Mouse (Mus musculus) C2C12 (cell line): Measurements from ENCODE around the gene Camkmt. TPM values are rescaled to one million over a fixed set of nuclear protein-coding genes. Genes with fewer than 3 reads are reported as not detected.

Source experiments
- H3K27me3 ChIP-seq: one replicate; pipeline ENCODE4 v1.6.1; 2011; ENCODE audit not compliant: control insufficient read depth, insufficient read depth, insufficient read length
- H3K36me3 ChIP-seq: one replicate; pipeline ENCODE4 v1.6.1; 2011; ENCODE audit not compliant: control insufficient read depth, insufficient read depth
- H3K4me3 ChIP-seq: one replicate; pipeline ENCODE4 v1.5.1; 2011; ENCODE audit warnings: mild to moderate bottlenecking, control low read depth; ENCODE audit not compliant: poor library complexity, insufficient read depth, severe bottlenecking
- H3K79me2 ChIP-seq: one replicate; pipeline ENCODE4 v1.6.1; 2011; ENCODE audit not compliant: control insufficient read depth, insufficient read depth
- H3K79me3 ChIP-seq: one replicate; pipeline ENCODE4 v1.6.1; 2011; ENCODE audit warnings: low read depth, control low read depth
- H3ac ChIP-seq: one replicate; pipeline ENCODE3; 2011; ENCODE audit warnings: low read depth; ENCODE audit not compliant: control insufficient read depth, insufficient read length
- CEBPB ChIP-seq: IDR thresholded peaks from one replicate; pipeline ENCODE4 v1.6.1; 2011; ENCODE audit warnings: low read depth, mild to moderate bottlenecking, control low read depth, moderate library complexity
- CTCF ChIP-seq: IDR thresholded peaks from one replicate; pipeline ENCODE4 v1.5.1; 2011; ENCODE audit not compliant: control insufficient read depth, insufficient read depth, insufficient read length
- FOSL1 ChIP-seq: IDR thresholded peaks from one replicate; pipeline ENCODE4 v1.8.0; 2011; ENCODE audit warnings: mild to moderate bottlenecking, low read length; ENCODE audit not compliant: poor library complexity, insufficient read depth, severe bottlenecking
- MAX ChIP-seq: IDR thresholded peaks from one replicate; pipeline ENCODE4 v1.6.1; 2011; ENCODE audit warnings: mild to moderate bottlenecking, control low read depth
- MYOD1 ChIP-seq: IDR thresholded peaks from one replicate; pipeline ENCODE4 v1.6.1; 2011; ENCODE audit warnings: low read depth; ENCODE audit not compliant: control insufficient read depth, insufficient read length
- MYOG ChIP-seq: IDR thresholded peaks from one replicate; pipeline ENCODE4 v1.6.1; 2011; ENCODE audit not compliant: control insufficient read depth, insufficient read length; ENCODE audit errors: extremely low read depth
- USF1 ChIP-seq: IDR thresholded peaks from one replicate; pipeline ENCODE4 v1.6.1; 2011; ENCODE audit warnings: low read depth, mild to moderate bottlenecking, control low read depth, moderate library complexity
- polyA plus RNA-seq: library from polyadenylated mRNA; unstranded; fragments of >200 nt; fragmentation: generic; extraction: Trizol; gene quantifications from one replicate; pipeline ENCODE4 v1.2.1, GENCODE M21; 2012; ENCODE audit warnings: missing spikeins

Gene Camkmt
- polyA plus RNA-seq, 1 experiment = 1.6 TPM

DNA sequence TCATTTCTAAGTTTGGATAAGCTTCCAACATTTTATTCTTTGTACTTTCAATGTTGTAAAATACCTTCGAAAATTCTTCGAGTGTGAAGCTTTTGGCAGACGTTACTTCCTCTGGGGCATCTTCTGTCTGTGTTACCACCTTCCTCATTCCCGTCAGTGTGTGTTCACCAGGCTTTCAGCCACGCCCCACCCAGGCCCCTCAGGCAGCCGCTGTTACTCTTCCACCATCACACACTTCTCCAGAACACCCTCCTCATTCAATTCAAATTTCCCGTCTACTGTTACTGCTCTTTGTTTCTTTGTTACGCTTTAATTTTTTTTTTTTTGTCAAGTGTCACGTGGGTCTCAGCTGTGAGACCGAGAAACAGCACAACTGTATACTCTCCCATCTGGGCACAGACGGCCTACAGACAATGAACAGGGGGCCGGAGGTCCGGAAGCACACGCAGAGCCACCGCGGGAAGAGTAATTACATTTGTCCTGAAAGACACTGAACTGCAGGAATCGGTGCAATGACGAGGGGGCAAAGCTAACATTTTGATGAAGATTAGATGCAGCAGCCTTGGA is 250.9 kb downstream of the Camkmt start:
- H3K36me3 ChIP-seq = no peaks in the 10 kb centered on the region
- H3ac ChIP-seq = no peak overlapping the region
- no peaks in the 10 kb centered on the region for H3K27me3 ChIP-seq
- no peaks in the 10 kb centered on the region for H3K79me2 ChIP-seq
- no peak overlapping the region for H3K4me3 ChIP-seq
- H3K79me3 ChIP-seq = no peaks in the 10 kb centered on the region
- TF ChIP-seq MYOG = no peak
- no peak for TF ChIP-seq CTCF

DNA sequence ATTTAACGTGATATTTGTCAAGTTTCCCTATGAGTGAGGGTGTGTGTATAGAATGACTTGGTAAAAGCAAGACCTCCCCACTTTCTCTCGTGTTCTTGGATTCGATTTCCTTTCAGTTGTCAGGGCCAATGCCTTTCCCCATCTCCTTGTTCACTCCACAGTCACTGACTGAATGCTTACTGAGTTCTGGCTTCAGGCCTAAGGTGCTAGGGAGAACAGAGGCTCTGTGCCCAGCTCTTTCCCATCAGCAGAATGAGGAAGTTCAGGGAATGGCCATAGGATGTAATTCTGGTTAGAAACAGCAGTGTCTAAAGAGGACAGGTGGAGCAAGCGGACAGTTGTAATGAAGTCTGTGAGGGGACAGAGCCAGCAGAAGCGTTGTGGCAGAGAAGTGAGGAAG is 252.1 kb downstream of the Camkmt start:
- no peak overlapping the region for H3K4me3 ChIP-seq
- no peak overlapping the region for H3ac ChIP-seq
- no peaks in the 10 kb centered on the region for H3K79me2 ChIP-seq
- H3K27me3 ChIP-seq = no peaks in the 10 kb centered on the region
- H3K79me3 ChIP-seq = no peaks in the 10 kb centered on the region
- TF ChIP-seq CEBPB (no peak), MYOG (no peak), MYOD1 (no peak), CTCF (no peak), MAX (no peak), USF1 (no peak), FOSL1 (no peak)
- H3K36me3 ChIP-seq = no peaks in the 10 kb centered on the region

- Histone ChIP-seq H3K79me3 (no peaks in the 10 kb centered on the region), H3K4me3 (no peak overlapping the region), H3ac (no peak overlapping the region), H3K27me3 (no peaks in the 10 kb centered on the region), H3K36me3 (no peaks in the 10 kb centered on the region), H3K79me2 (no peaks in the 10 kb centered on the region)
- TF ChIP-seq FOSL1 (no peak), USF1 (no peak), MYOD1 (no peak), MYOG (no peak), CEBPB (no peak), MAX (no peak), CTCF (no peak)
Observed at GRCm38 (mm10) chr17:85343435-85343834, 253.1 kb downstream of the Camkmt start.

DNA sequence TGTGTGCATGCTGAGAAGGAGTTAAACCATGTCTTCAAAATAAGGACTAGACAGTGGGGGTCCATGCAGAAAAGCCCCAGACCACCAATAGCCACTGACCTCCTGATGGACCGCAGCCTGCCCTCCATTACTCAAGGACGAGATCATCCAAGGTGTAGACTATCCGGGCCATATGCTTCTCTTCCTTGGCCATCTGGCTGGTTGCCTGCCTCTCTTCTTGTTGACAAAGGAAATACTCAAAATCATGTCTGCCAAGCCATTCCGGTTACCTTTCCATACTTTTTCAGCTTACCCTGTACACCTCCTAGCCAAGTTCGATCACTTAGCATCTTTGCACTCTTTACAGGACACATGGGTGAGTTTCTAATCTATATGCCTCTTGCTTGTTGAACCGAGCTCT is 256.3 kb downstream of the Camkmt start:
- Histone ChIP-seq H3K79me3 (no peaks in the 10 kb centered on the region), H3K79me2 (no peaks in the 10 kb centered on the region), H3ac (no peak overlapping the region), H3K27me3 (no peaks in the 10 kb centered on the region), H3K4me3 (no peak overlapping the region), H3K36me3 (no peaks in the 10 kb centered on the region)
- TF ChIP-seq MAX (no peak), USF1 (no peak), MYOD1 (no peak), MYOG (no peak), FOSL1 (no peak), CEBPB (no peak), CTCF (no peak)

GRCm38 (mm10) chr17:85349331-85349935 is 259.1 kb downstream of the Camkmt start:
- no peaks in the 10 kb centered on the region for H3K79me2 ChIP-seq
- H3K27me3 ChIP-seq = no peaks in the 10 kb centered on the region
- no peaks in the 10 kb centered on the region for H3K79me3 ChIP-seq
- TF ChIP-seq FOSL1 = no peak
- no peak for TF ChIP-seq MAX
- no peak for TF ChIP-seq USF1
- TF ChIP-seq CEBPB = no peak
- H3K4me3 ChIP-seq = no peak overlapping the region
- H3K36me3 ChIP-seq = no peaks in the 10 kb centered on the region
- H3ac ChIP-seq = no peak overlapping the region

DNA sequence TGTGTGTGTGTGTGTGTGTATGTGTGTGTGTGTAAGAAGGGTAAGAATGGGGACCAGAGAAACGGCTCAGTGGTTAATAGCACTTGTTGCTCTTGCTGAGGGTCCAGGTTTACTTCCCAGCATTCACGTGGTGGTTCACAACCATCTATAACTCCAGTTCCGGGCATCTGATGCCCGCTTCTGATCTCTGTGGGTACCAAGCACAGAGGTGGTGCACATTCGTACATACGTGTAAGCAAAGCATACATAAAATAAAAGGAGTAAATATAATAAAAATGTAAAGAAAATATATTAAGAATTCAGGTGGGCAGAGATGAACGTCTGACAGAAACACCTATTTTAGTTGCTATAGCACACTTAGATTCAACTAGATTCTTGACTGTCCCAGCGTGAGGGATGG is 260.9 kb downstream of the Camkmt start:
- Histone ChIP-seq H3K4me3 (no peak overlapping the region), H3K27me3 (no peaks in the 10 kb centered on the region), H3K36me3 (no peaks in the 10 kb centered on the region), H3K79me2 (no peaks in the 10 kb centered on the region), H3K79me3 (no peaks in the 10 kb centered on the region), H3ac (no peak overlapping the region)
- TF ChIP-seq USF1 = no peak
- TF ChIP-seq CTCF = no peak
- TF ChIP-seq CEBPB = no peak
- no peak for TF ChIP-seq FOSL1
- TF ChIP-seq MYOG = no peak
- no peak for TF ChIP-seq MAX
- TF ChIP-seq MYOD1 = no peak
